Mouse (Mus musculus): ENCODE results near the gene Slk. TPM values are rescaled to one million over a fixed set of nuclear protein-coding genes. Genes with fewer than 3 reads are reported as not detected.

Gene Slk
- polyA plus RNA-seq, 1 experiment from 2014 or later = 26.5 TPM

GRCm38 (mm10) chr19:47613442-47613841 lies 34.0 kb downstream of the Slk start:
- 49% methylated on average over 7 of the region's 7 CpGs for WGBS
- H3K36me3 ChIP-seq (ENCODE audit: control insufficient read depth, insufficient read depth, low read length) = peaks cover 71% of the 10 kb centered on the region

DNA sequence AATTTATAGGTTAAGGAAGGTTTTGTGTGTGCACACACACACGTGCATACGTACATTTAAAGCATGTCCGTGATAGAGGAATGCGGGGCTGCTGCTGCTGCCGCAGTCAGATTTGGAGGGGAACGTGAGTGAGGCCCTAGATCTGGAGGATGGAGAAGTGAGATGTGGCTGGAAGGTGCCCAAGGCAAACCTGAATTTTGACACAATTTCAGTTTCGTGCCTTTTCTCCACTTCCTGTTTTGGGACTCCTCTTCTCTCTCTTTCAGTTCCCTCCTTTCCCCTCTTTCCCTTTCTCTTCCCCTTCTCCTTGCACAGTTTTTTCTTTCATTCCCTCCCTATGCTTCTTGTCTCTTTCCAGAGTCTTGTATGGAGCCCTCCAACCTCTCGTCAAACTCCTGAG lies 42.0 kb downstream of the Slk start:
- H3K27ac ChIP-seq (replicated peaks in 1 of 2; ENCODE audit: control insufficient read depth in 1 of 2, insufficient read depth in 1 of 2, low read depth in 2 of 2, low read length in 2 of 2) = no peak overlapping the region
- H3K9me3 ChIP-seq (ENCODE audit: control insufficient read depth, low read length) = no peaks in the 10 kb centered on the region
- H3K4me1 ChIP-seq (ENCODE audit: control insufficient read depth in 2 of 2, insufficient read depth in 2 of 2, low read length in 2 of 2) = no peaks in the 10 kb centered on the region
- H3K36me3 ChIP-seq (ENCODE audit: control insufficient read depth, insufficient read depth, low read length) = peaks cover 92% of the 10 kb centered on the region
- 82% methylated on average over 8 of the region's 8 CpGs for WGBS
- H3K27me3 ChIP-seq (ENCODE audit: control insufficient read depth, insufficient read depth, low read length) = no peaks in the 10 kb centered on the region
- ATAC-seq (ENCODE audit: insufficient number of reproducible peaks, insufficient read depth, low FRiP score, low read depth) = no peak
- no peak overlapping the region for H3K9ac ChIP-seq (ENCODE audit: low read length)
- no peak overlapping the region for H3K4me2 ChIP-seq (ENCODE audit: low read length)
- no peak overlapping the region for H3K4me3 ChIP-seq (ENCODE audit: control insufficient read depth in 1 of 2, insufficient read depth in 1 of 2, low read depth in 1 of 2, low read length in 2 of 2)

More at GRCm38 (mm10) chr19:47613442-47613841, 34.0 kb downstream of the Slk start:
- no peaks in the 10 kb centered on the region for H3K4me1 ChIP-seq (ENCODE audit: control insufficient read depth in 2 of 2, insufficient read depth in 2 of 2, low read length in 2 of 2)
- no peak overlapping the region for H3K9ac ChIP-seq (ENCODE audit: low read length)
- no peak overlapping the region for H3K4me2 ChIP-seq (ENCODE audit: low read length)
- H3K27me3 ChIP-seq (ENCODE audit: control insufficient read depth, insufficient read depth, low read length) = no peaks in the 10 kb centered on the region
- no peak overlapping the region for H3K4me3 ChIP-seq (ENCODE audit: control insufficient read depth in 1 of 2, insufficient read depth in 1 of 2, low read depth in 1 of 2, low read length in 2 of 2)
- no peaks in the 10 kb centered on the region for H3K9me3 ChIP-seq (ENCODE audit: control insufficient read depth, low read length)
- H3K27ac ChIP-seq (replicated peaks in 1 of 2; ENCODE audit: control insufficient read depth in 1 of 2, insufficient read depth in 1 of 2, low read depth in 2 of 2, low read length in 2 of 2) = no peak overlapping the region
- ATAC-seq (ENCODE audit: insufficient number of reproducible peaks, insufficient read depth, low FRiP score, low read depth) = no peak

- H3K9me3 ChIP-seq (ENCODE audit: control insufficient read depth, low read length) = no peaks in the 10 kb centered on the region
- no peaks in the 10 kb centered on the region for H3K4me1 ChIP-seq (ENCODE audit: control insufficient read depth in 2 of 2, insufficient read depth in 2 of 2, low read length in 2 of 2)
- no peak overlapping the region for H3K27ac ChIP-seq (replicated peaks in 1 of 2; ENCODE audit: control insufficient read depth in 1 of 2, insufficient read depth in 1 of 2, low read depth in 2 of 2, low read length in 2 of 2)
- peaks cover 82% of the 10 kb centered on the region for H3K36me3 ChIP-seq (ENCODE audit: control insufficient read depth, insufficient read depth, low read length)
- no peak overlapping the region for H3K9ac ChIP-seq (ENCODE audit: low read length)
- H3K4me2 ChIP-seq (ENCODE audit: low read length) = no peak overlapping the region
- WGBS = 69% methylated on average over 10 of the region's 10 CpGs
- ATAC-seq (ENCODE audit: insufficient number of reproducible peaks, insufficient read depth, low FRiP score, low read depth) = no peak
- no peaks in the 10 kb centered on the region for H3K27me3 ChIP-seq (ENCODE audit: control insufficient read depth, insufficient read depth, low read length)
- no peak overlapping the region for H3K4me3 ChIP-seq (ENCODE audit: control insufficient read depth in 1 of 2, insufficient read depth in 1 of 2, low read depth in 1 of 2, low read length in 2 of 2)
Observed at GRCm38 (mm10) chr19:47624940-47625711, 45.6 kb downstream of the Slk start.

DNA sequence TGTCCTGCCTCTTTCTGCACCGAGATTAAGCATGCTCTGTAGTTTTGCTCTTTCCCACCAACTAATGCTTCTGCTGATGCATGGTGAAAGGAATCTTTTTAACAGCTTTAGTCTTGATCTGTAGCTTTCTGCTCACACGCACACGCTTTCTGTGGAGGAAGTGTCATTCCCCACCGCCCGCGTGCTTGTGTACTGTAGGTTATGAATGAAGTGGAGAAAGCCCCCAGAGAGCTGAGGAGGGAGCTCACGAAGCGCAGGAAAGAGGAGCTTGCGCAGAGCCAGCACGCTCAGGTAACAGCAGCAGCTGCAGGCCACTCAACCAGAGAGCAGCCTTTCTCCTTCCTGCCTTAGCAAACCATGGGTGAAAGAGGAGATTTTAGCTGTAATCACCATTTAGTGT lies 48.0 kb downstream of the Slk start:
- H3K4me3 ChIP-seq (ENCODE audit: control insufficient read depth in 1 of 2, insufficient read depth in 1 of 2, low read depth in 1 of 2, low read length in 2 of 2) = no peak overlapping the region
- no peaks in the 10 kb centered on the region for H3K9me3 ChIP-seq (ENCODE audit: control insufficient read depth, low read length)
- WGBS = 90% methylated on average over 10 of the region's 10 CpGs
- H3K4me1 ChIP-seq (ENCODE audit: control insufficient read depth in 2 of 2, insufficient read depth in 2 of 2, low read length in 2 of 2) = no peaks in the 10 kb centered on the region
- H3K4me2 ChIP-seq (ENCODE audit: low read length) = no peak overlapping the region
- peaks cover 72% of the 10 kb centered on the region for H3K36me3 ChIP-seq (ENCODE audit: control insufficient read depth, insufficient read depth, low read length)
- no peaks in the 10 kb centered on the region for H3K27me3 ChIP-seq (ENCODE audit: control insufficient read depth, insufficient read depth, low read length)
- no peak overlapping the region for H3K27ac ChIP-seq (replicated peaks in 1 of 2; ENCODE audit: control insufficient read depth in 1 of 2, insufficient read depth in 1 of 2, low read depth in 2 of 2, low read length in 2 of 2)
- no peak for ATAC-seq (ENCODE audit: insufficient number of reproducible peaks, insufficient read depth, low FRiP score, low read depth)
- no peak overlapping the region for H3K9ac ChIP-seq (ENCODE audit: low read length)

DNA sequence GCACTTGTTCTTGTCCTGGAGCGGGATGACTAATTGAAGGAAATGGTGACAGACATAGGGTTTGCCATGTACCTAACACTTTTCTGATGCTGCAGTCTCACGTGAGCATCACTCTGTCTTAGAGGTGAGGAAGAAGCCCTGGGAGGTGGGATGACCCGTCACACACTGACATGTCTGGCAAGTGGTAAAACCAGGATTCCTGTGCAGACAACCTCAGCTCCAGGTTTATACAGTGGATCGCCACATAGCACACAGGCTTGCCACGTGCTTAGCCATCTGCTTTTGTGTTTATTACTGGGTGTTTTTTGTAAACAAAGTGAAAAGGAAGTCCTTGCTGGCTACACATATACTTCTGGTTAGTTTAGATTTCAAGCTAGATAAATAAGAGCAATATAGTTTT lies 49.6 kb downstream of the Slk start:
- no peak overlapping the region for H3K9ac ChIP-seq (ENCODE audit: low read length)
- WGBS = 84% methylated on average over 5 of the region's 5 CpGs
- no peak for ATAC-seq (ENCODE audit: insufficient number of reproducible peaks, insufficient read depth, low FRiP score, low read depth)
- no peak overlapping the region for H3K4me3 ChIP-seq (ENCODE audit: control insufficient read depth in 1 of 2, insufficient read depth in 1 of 2, low read depth in 1 of 2, low read length in 2 of 2)
- no peak overlapping the region for H3K4me2 ChIP-seq (ENCODE audit: low read length)
- no peaks in the 10 kb centered on the region for H3K4me1 ChIP-seq (ENCODE audit: control insufficient read depth in 2 of 2, insufficient read depth in 2 of 2, low read length in 2 of 2)
- H3K27me3 ChIP-seq (ENCODE audit: control insufficient read depth, insufficient read depth, low read length) = no peaks in the 10 kb centered on the region
- H3K27ac ChIP-seq (replicated peaks in 1 of 2; ENCODE audit: control insufficient read depth in 1 of 2, insufficient read depth in 1 of 2, low read depth in 2 of 2, low read length in 2 of 2) = no peak overlapping the region
- H3K9me3 ChIP-seq (ENCODE audit: control insufficient read depth, low read length) = no peaks in the 10 kb centered on the region
- peaks cover 59% of the 10 kb centered on the region for H3K36me3 ChIP-seq (ENCODE audit: control insufficient read depth, insufficient read depth, low read length)

DNA sequence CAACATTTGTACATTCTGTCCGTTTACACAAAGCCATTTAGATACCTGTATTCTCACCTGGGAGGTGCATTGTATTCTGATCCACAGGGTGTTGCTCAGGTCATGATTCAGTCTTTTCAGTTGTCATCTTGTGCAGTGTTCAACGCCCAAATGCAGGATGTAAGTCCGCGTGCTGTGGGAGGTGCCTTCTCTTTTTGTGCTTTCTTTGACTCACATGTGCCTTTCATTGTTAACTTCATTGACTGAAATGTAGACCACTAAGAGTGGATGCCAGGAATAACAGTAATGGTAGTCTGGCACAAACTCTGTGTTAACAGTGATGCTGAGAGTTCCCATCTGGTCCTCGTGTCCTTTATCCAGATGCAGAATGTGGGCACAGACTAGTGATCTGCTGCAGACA lies 50.9 kb downstream of the Slk start:
- Histone ChIP-seq H3K27ac (replicated peaks in 1 of 2; ENCODE audit: control insufficient read depth in 1 of 2, insufficient read depth in 1 of 2, low read depth in 2 of 2, low read length in 2 of 2) (no peak overlapping the region), H3K9me3 (ENCODE audit: control insufficient read depth, low read length) (no peaks in the 10 kb centered on the region), H3K27me3 (ENCODE audit: control insufficient read depth, insufficient read depth, low read length) (no peaks in the 10 kb centered on the region), H3K4me3 (ENCODE audit: control insufficient read depth in 1 of 2, insufficient read depth in 1 of 2, low read depth in 1 of 2, low read length in 2 of 2) (no peak overlapping the region), H3K36me3 (ENCODE audit: control insufficient read depth, insufficient read depth, low read length) (peaks cover 50% of the 10 kb centered on the region), H3K4me1 (ENCODE audit: control insufficient read depth in 2 of 2, insufficient read depth in 2 of 2, low read length in 2 of 2) (no peaks in the 10 kb centered on the region), H3K4me2 (ENCODE audit: low read length) (no peak overlapping the region), H3K9ac (ENCODE audit: low read length) (no peak overlapping the region)
- ATAC-seq (ENCODE audit: insufficient number of reproducible peaks, insufficient read depth, low FRiP score, low read depth) = no peak
- 69% methylated on average over 5 of the region's 5 CpGs for WGBS

- no peaks in the 10 kb centered on the region for H3K9me3 ChIP-seq (ENCODE audit: control insufficient read depth, low read length)
- WGBS = 90% methylated on average over 5 of the region's 5 CpGs
- no peak overlapping the region for H3K9ac ChIP-seq (ENCODE audit: low read length)
- H3K27me3 ChIP-seq (ENCODE audit: control insufficient read depth, insufficient read depth, low read length) = no peaks in the 10 kb centered on the region
- H3K4me2 ChIP-seq (ENCODE audit: low read length) = no peak overlapping the region
- no peaks in the 10 kb centered on the region for H3K4me1 ChIP-seq (ENCODE audit: control insufficient read depth in 2 of 2, insufficient read depth in 2 of 2, low read length in 2 of 2)
- peaks cover 49% of the 10 kb centered on the region for H3K36me3 ChIP-seq (ENCODE audit: control insufficient read depth, insufficient read depth, low read length)
- no peak overlapping the region for H3K27ac ChIP-seq (replicated peaks in 1 of 2; ENCODE audit: control insufficient read depth in 1 of 2, insufficient read depth in 1 of 2, low read depth in 2 of 2, low read length in 2 of 2)
- ATAC-seq (ENCODE audit: insufficient number of reproducible peaks, insufficient read depth, low FRiP score, low read depth) = no peak
- no peak overlapping the region for H3K4me3 ChIP-seq (ENCODE audit: control insufficient read depth in 1 of 2, insufficient read depth in 1 of 2, low read depth in 1 of 2, low read length in 2 of 2)
Observed at GRCm38 (mm10) chr19:47631799-47632198, 52.3 kb downstream of the Slk start.

- Histone ChIP-seq H3K9ac (ENCODE audit: low read length) (no peak overlapping the region), H3K9me3 (ENCODE audit: control insufficient read depth, low read length) (no peaks in the 10 kb centered on the region), H3K27me3 (ENCODE audit: control insufficient read depth, insufficient read depth, low read length) (no peaks in the 10 kb centered on the region), H3K27ac (replicated peaks in 1 of 2; ENCODE audit: control insufficient read depth in 1 of 2, insufficient read depth in 1 of 2, low read depth in 2 of 2, low read length in 2 of 2) (no peak overlapping the region), H3K4me1 (ENCODE audit: control insufficient read depth in 2 of 2, insufficient read depth in 2 of 2, low read length in 2 of 2) (no peaks in the 10 kb centered on the region), H3K4me2 (ENCODE audit: low read length) (no peak overlapping the region), H3K4me3 (ENCODE audit: control insufficient read depth in 1 of 2, insufficient read depth in 1 of 2, low read depth in 1 of 2, low read length in 2 of 2) (no peak overlapping the region), H3K36me3 (ENCODE audit: control insufficient read depth, insufficient read depth, low read length) (peaks cover 61% of the 10 kb centered on the region)
- no peak for ATAC-seq (ENCODE audit: insufficient number of reproducible peaks, insufficient read depth, low FRiP score, low read depth)
- WGBS = 86% methylated on average over 4 of the region's 4 CpGs
Observed at GRCm38 (mm10) chr19:47635380-47635779, 55.9 kb downstream of the Slk start.
